Mouse (Mus musculus): ENCODE measurements at regions not wholly inside any gene's neighbourhood (a gene's known extent, or its start where the extent isn't known, plus 50 kb on each side); places are given as distances from the start of the nearest gene placed in this dataset.
A peak's percentile ranks its signal among the peaks of the same experiment; 100 is the strongest.
"Not testable (repeated sequence)": the region's sequence is repeated elsewhere in the genome, so short reads cannot be mapped to it uniquely, and the experiment has no call there.

DNA sequence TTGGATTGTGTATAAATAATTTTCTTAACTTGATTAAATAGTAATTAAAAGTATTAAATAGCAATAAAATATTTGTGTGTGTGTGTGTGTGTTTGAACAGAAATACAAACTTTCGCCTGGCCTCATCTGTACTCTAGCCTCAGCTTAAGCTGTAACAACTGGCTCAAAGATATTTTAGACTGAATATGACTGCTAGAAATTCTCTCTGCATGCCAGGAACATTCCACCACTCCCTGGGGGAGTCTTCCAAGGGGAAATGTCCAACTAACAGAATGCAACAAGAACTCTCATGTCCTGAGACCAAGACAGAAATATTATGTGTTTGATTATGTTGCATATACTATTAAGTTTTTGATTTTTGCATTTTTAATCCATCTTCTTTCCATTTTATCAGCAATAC is 425.5 kb upstream of the Agtr1b start:
- no peak for ATAC-seq (replicated peaks)
- H3K4me2 ChIP-seq (replicated peaks) = no peak overlapping the region
- no peaks in the 10 kb centered on the region for H3K36me3 ChIP-seq
- H3K4me1 ChIP-seq = peaks cover 5% of the 10 kb centered on the region; the same call in 1 of the 2 replicates
- no peaks in the 10 kb centered on the region for H3K27me3 ChIP-seq
- H3K9ac ChIP-seq (replicated peaks) = no peak overlapping the region
- 87% methylated on average over 1 of the region's 1 CpGs for WGBS
- no peak overlapping the region for H3K4me3 ChIP-seq
- H3K9me3 ChIP-seq = no peaks in the 10 kb centered on the region
- no peak overlapping the region for H3K27ac ChIP-seq (replicated peaks)

DNA sequence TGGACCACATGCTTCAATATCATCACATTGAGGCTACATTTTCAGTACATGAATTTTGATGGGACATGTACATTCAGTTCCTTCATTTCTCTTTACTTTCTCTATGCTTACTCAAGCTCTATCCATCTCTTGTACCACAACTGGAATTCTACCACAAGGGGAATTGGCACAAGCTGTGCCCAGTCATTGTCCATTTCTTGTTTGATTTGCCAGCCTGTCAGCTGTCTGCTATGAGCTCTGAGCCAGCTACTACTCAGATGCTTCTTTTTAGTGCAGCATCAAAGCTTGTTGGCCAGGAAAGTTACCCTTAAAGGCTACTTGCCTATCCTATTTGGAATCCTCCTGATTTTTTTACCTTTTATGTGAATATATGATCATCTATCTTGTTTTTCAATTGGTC is 410.9 kb upstream of the Agtr1b start:
- peaks cover 8% of the 10 kb centered on the region for H3K4me1 ChIP-seq
- H3K9ac ChIP-seq (replicated peaks) = no peak overlapping the region
- ATAC-seq (replicated peaks) = no peak
- H3K36me3 ChIP-seq = no peaks in the 10 kb centered on the region
- no peak overlapping the region for H3K4me2 ChIP-seq (replicated peaks)
- H3K4me3 ChIP-seq = no peak overlapping the region
- no peaks in the 10 kb centered on the region for H3K27me3 ChIP-seq
- H3K27ac ChIP-seq (replicated peaks) = 0 out of 2 replicates have a peak overlapping the region, but pooled peaks have one; percentile 14
- H3K9me3 ChIP-seq = no peaks in the 10 kb centered on the region

DNA sequence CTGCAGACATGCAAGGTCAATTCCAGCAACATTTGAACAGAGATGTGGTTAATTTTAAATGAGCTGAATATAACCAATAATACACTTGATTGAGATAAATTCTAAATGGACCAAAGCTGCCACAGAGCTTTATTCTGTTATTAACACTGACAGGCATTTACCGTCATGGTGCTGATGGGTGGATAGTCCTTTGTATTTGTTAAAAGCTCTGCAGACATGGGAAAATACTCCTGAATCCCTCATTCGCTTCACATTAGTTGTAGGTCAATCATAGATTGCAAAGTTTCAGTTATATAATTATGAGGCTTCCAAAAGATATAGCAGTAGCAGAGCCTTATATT is 410.0 kb upstream of the Agtr1b start:
- H3K4me1 ChIP-seq = peaks cover 8% of the 10 kb centered on the region
- no peak overlapping the region for H3K9ac ChIP-seq (replicated peaks)
- no peak overlapping the region for H3K4me2 ChIP-seq (replicated peaks)
- H3K27ac ChIP-seq (replicated peaks) = peak overlapping the region; percentile 79
- no peak overlapping the region for H3K4me3 ChIP-seq
- H3K27me3 ChIP-seq = no peaks in the 10 kb centered on the region
- WGBS = 15% methylated on average over 2 of the region's 2 CpGs
- no peak; the same call in 1 of the 2 replicates for ATAC-seq (replicated peaks)
- no peaks in the 10 kb centered on the region for H3K9me3 ChIP-seq
- H3K36me3 ChIP-seq = no peaks in the 10 kb centered on the region

- Histone ChIP-seq H3K27ac (replicated peaks) (peak overlapping the region; percentile 79), H3K9ac (replicated peaks) (no peak overlapping the region), H3K27me3 (no peaks in the 10 kb centered on the region), H3K36me3 (no peaks in the 10 kb centered on the region), H3K4me1 (peaks cover 8% of the 10 kb centered on the region), H3K4me3 (no peak overlapping the region), H3K9me3 (no peaks in the 10 kb centered on the region), H3K4me2 (replicated peaks) (no peak overlapping the region)
- 9% methylated on average over 4 of the region's 4 CpGs for WGBS
- peak; percentile 95 for ATAC-seq (replicated peaks)
These were observed 409.4 kb upstream of the Agtr1b start for GRCm38 (mm10) chr3:20776128-20776963.

DNA sequence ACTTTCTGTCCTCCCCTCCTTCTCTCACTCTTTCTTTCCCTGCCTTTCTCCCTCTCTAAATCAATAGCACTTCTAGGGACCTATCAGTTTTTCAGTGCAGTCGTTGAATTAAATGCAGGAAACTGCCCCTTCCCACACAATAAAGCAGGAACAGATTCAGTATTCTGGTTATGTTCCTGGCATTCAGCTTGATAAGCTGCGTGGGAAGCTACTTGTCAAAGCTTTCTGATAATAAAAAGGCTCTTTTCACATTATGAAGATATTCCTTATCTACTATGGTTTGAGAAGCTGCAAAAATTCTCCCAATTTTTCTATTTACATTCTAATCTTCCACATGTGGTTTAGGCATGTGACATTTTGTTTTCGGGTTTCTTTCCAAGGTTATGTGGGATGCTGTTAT is 367.3 kb upstream of the Agtr1b start:
- no peaks in the 10 kb centered on the region for H3K27me3 ChIP-seq
- no peak overlapping the region for H3K4me2 ChIP-seq (replicated peaks)
- no peak overlapping the region for H3K27ac ChIP-seq (replicated peaks)
- no peaks in the 10 kb centered on the region for H3K9me3 ChIP-seq
- no peaks in the 10 kb centered on the region for H3K36me3 ChIP-seq
- no peak overlapping the region for H3K4me3 ChIP-seq
- H3K9ac ChIP-seq (replicated peaks) = no peak overlapping the region
- 63% methylated on average over 3 of the region's 3 CpGs for WGBS
- no peak for ATAC-seq (replicated peaks)
- no peaks in the 10 kb centered on the region for H3K4me1 ChIP-seq

DNA sequence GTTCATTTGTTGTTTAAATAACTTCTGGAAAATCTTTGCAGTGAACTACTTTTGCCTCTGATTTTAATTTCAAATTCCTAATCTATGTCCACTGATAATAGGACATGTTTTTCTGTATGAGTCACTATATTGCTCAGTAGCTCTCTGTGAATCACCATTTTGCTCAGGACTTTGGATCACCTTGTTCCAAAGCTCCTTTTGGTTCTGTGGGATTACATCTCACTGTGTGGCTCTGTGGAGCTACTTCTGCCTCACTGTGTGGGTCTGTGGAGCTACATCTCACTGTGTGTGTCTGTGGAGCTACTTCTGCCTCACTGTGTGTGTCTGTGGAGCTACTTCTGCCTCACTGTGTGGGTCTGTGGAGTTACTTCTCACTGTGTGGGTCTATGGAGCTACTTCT is 365.0 kb upstream of the Agtr1b start:
- Histone ChIP-seq H3K9ac (replicated peaks) (no peak overlapping the region), H3K9me3 (no peaks in the 10 kb centered on the region), H3K27me3 (no peaks in the 10 kb centered on the region), H3K4me3 (no peak overlapping the region), H3K27ac (replicated peaks) (no peak overlapping the region), H3K36me3 (no peaks in the 10 kb centered on the region), H3K4me2 (replicated peaks) (no peak overlapping the region), H3K4me1 (no peaks in the 10 kb centered on the region)
- no peak for ATAC-seq (replicated peaks)

- Histone ChIP-seq H3K27me3 (no peaks in the 10 kb centered on the region), H3K36me3 (no peaks in the 10 kb centered on the region), H3K9ac (replicated peaks) (no peak overlapping the region), H3K9me3 (no peaks in the 10 kb centered on the region), H3K27ac (replicated peaks) (no peak overlapping the region), H3K4me1 (no peaks in the 10 kb centered on the region), H3K4me3 (no peak overlapping the region), H3K4me2 (replicated peaks) (no peak overlapping the region)
- 0 out of 2 replicates have a peak, but pooled peaks have one; percentile 38 for ATAC-seq (replicated peaks)
These were observed 363.5 kb upstream of the Agtr1b start for GRCm38 (mm10) chr3:20730481-20730880.

DNA sequence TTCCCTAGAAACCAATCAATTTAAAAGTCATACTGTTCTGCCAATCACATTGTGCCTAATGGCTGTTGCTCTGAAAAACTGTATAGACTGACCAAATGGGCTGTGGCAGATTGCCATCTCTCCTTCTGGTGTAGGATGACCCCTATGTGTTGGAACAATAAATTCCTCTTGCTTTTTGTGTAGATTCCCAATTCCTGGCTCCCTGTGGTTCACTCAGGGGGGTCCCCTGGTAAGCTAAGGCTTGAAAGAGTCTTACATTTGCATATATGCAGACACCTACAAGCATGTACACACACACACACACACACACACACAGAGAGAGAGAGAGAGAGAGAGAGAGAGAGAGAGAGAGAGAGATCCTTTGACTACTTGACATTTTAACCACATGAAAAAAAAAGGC is 362.8 kb upstream of the Agtr1b start:
- not testable (repeated sequence) for H3K27me3 ChIP-seq, H3K4me1 ChIP-seq

GRCm38 (mm10) chr3:20714671-20715070 is 347.7 kb upstream of the Agtr1b start:
- Histone ChIP-seq H3K4me3 (no peak overlapping the region), H3K36me3 (no peaks in the 10 kb centered on the region), H3K9me3 (no peaks in the 10 kb centered on the region), H3K27me3 (no peaks in the 10 kb centered on the region), H3K9ac (replicated peaks) (no peak overlapping the region), H3K27ac (replicated peaks) (no peak overlapping the region), H3K4me1 (no peaks in the 10 kb centered on the region), H3K4me2 (replicated peaks) (no peak overlapping the region)
- WGBS = 65% methylated on average over 1 of the region's 1 CpGs
- no peak for ATAC-seq (replicated peaks)

More for the DNA sequence above, 362.8 kb upstream of the Agtr1b start:
- not testable (repeated sequence) for H3K9ac ChIP-seq (replicated peaks); ATAC-seq (replicated peaks); H3K27ac ChIP-seq (replicated peaks); H3K4me3 ChIP-seq; H3K9me3 ChIP-seq; H3K4me2 ChIP-seq (replicated peaks); H3K36me3 ChIP-seq

GRCm38 (mm10) chr3:20709661-20710060 is 342.7 kb upstream of the Agtr1b start:
- no peak overlapping the region for H3K4me2 ChIP-seq (replicated peaks)
- H3K9ac ChIP-seq (replicated peaks) = no peak overlapping the region
- WGBS = 74% methylated on average over 2 of the region's 2 CpGs
- no peak for ATAC-seq (replicated peaks)
- no peaks in the 10 kb centered on the region for H3K4me1 ChIP-seq
- no peaks in the 10 kb centered on the region for H3K9me3 ChIP-seq
- no peak overlapping the region for H3K4me3 ChIP-seq
- H3K27me3 ChIP-seq = no peaks in the 10 kb centered on the region
- no peak overlapping the region for H3K27ac ChIP-seq (replicated peaks)
- H3K36me3 ChIP-seq = no peaks in the 10 kb centered on the region

- Histone ChIP-seq H3K36me3 (no peaks in the 10 kb centered on the region), H3K27ac (replicated peaks) (no peak overlapping the region), H3K4me1 (no peaks in the 10 kb centered on the region), H3K9ac (replicated peaks) (no peak overlapping the region), H3K4me2 (replicated peaks) (no peak overlapping the region), H3K27me3 (no peaks in the 10 kb centered on the region), H3K9me3 (no peaks in the 10 kb centered on the region), H3K4me3 (no peak overlapping the region)
- no peak for ATAC-seq (replicated peaks)
- WGBS = 88% methylated on average over 2 of the region's 2 CpGs
These were observed 328.4 kb upstream of the Agtr1b start for GRCm38 (mm10) chr3:20695322-20695859.

- WGBS = 87% methylated on average over 6 of the region's 6 CpGs
- no peak for ATAC-seq (replicated peaks)
- no peak overlapping the region for H3K9ac ChIP-seq (replicated peaks)
- no peak overlapping the region for H3K4me3 ChIP-seq
- no peaks in the 10 kb centered on the region for H3K9me3 ChIP-seq
- no peak overlapping the region for H3K27ac ChIP-seq (replicated peaks)
- H3K27me3 ChIP-seq = no peaks in the 10 kb centered on the region
- no peaks in the 10 kb centered on the region for H3K4me1 ChIP-seq
- no peaks in the 10 kb centered on the region for H3K36me3 ChIP-seq
- H3K4me2 ChIP-seq (replicated peaks) = no peak overlapping the region
These were observed 314.0 kb upstream of the Agtr1b start for GRCm38 (mm10) chr3:20680944-20681494.

DNA sequence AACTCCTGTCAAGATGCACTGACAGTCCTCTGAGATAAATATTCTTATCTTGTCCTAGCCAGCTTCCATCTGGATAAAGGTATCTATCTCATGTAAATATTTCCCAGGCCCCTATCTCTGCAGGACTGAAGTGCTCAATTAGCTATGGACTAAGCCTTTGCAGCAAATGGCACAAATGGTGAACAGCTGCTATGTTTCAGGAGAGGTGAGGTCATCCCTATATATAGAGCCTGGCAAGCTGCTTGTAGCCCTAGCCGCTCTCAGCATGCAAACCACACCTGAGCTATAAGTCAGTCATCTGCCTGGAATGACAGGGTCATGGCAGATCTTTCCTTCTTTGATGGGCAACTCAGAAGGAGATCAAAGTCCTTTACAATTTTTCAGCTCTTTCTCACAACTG is 294.9 kb upstream of the Agtr1b start:
- H3K36me3 ChIP-seq = no peaks in the 10 kb centered on the region
- no peaks in the 10 kb centered on the region for H3K9me3 ChIP-seq
- no peak overlapping the region for H3K9ac ChIP-seq (replicated peaks)
- no peak overlapping the region for H3K4me3 ChIP-seq
- 58% methylated on average over 1 of the region's 1 CpGs for WGBS
- H3K4me1 ChIP-seq = peaks cover 8% of the 10 kb centered on the region; the same call in 1 of the 2 replicates
- no peaks in the 10 kb centered on the region for H3K27me3 ChIP-seq
- ATAC-seq (replicated peaks) = no peak
- H3K27ac ChIP-seq (replicated peaks) = no peak overlapping the region
- no peak overlapping the region for H3K4me2 ChIP-seq (replicated peaks)
